Mouse (Mus musculus) ES-E14 (cell line): ENCODE results near the gene Syp.

Experiments used
- CHD2 ChIP-seq: IDR thresholded peaks from 2 replicates; pipeline ENCODE4 v1.6.1; 2014; ENCODE audit warnings: mild to moderate bottlenecking, low read depth, low read length, inconsistent platforms
- HCFC1 ChIP-seq: IDR thresholded peaks from 2 replicates; pipeline ENCODE4 v1.6.1; 2012; ENCODE audit warnings: low read length, inconsistent platforms, borderline replicate concordance; ENCODE audit not compliant: insufficient read depth
- ZC3H11A ChIP-seq: IDR thresholded peaks from 2 replicates; pipeline ENCODE4 v1.6.1; 2012; ENCODE audit warnings: low read depth, mild to moderate bottlenecking, inconsistent platforms, low read length, borderline replicate concordance

DNA sequence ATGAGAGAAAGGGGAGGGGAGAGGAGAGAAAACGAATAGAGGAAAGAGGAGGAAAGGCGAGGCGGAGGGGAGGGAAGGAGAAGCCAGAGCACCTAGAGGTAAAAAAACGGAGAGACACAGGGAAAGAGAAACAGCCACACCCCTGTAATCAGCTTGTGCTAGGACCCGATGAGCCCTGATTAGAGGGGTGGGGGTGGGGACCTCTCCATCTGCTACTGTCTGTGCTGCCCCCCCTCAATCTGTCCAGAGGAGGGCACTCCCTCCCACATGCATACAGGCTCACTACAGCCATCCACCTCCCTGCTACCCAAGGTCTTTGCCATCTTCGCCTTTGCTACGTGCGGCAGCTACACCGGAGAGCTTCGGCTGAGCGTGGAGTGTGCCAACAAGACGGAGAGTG lies 2.5 kb downstream of the Syp start:
- TF ChIP-seq ZC3H11A (no peak), CHD2 (no peak), HCFC1 (no peak)
